Mouse (Mus musculus) mesoderm, embryonic 11.5 days (tissue): ENCODE results near the gene Tenm1.

Experiments
- DNase-seq: peaks from one replicate; pipeline ENCODE4 v3.0.0-alpha.2; 2012; ENCODE audit warnings: low read depth, low spot score

Gene Tenm1

GRCm38 (mm10) chrX:42781566-42781965, 647.4 kb downstream of the Tenm1 start:
- DNase-seq: no peak

GRCm38 (mm10) chrX:42718078-42718785, 710.7 kb downstream of the Tenm1 start:
- DNase-seq: no peak

- DNase-seq: no peak
Observed at GRCm38 (mm10) chrX:42700291-42700690, 728.6 kb downstream of the Tenm1 start.

- no peak for DNase-seq
Observed at GRCm38 (mm10) chrX:42647131-42647530, 781.8 kb downstream of the Tenm1 start.

- DNase-seq: no peak
Observed at GRCm38 (mm10) chrX:42580521-42580920, 848.4 kb downstream of the Tenm1 start.

GRCm38 (mm10) chrX:42558683-42559082, 870.2 kb downstream of the Tenm1 start:
- no peak for DNase-seq

- DNase-seq: peak; percentile 59
Observed at GRCm38 (mm10) chrX:42557284-42557683, 871.6 kb downstream of the Tenm1 start.

- no peak for DNase-seq
Observed at GRCm38 (mm10) chrX:42548513-42548912, 880.4 kb downstream of the Tenm1 start.

GRCm38 (mm10) chrX:42545076-42545475, 883.9 kb downstream of the Tenm1 start:
- no peak for DNase-seq

- peak; percentile 58 for DNase-seq
Observed at GRCm38 (mm10) chrX:42540756-42541053, 888.2 kb downstream of the Tenm1 start.

- no peak for DNase-seq
Observed at GRCm38 (mm10) chrX:42540030-42540755, 888.7 kb downstream of the Tenm1 start.

- DNase-seq: no peak
Observed at GRCm38 (mm10) chrX:42530703-42531102, 898.2 kb downstream of the Tenm1 start.

GRCm38 (mm10) chrX:42522868-42523267, 906.1 kb downstream of the Tenm1 start:
- no peak for DNase-seq

GRCm38 (mm10) chrX:42512567-42512966, 916.4 kb downstream of the Tenm1 start:
- peak; percentile 6 for DNase-seq

- DNase-seq: no peak
Observed at GRCm38 (mm10) chrX:42511105-42511504, 917.8 kb downstream of the Tenm1 start.

- DNase-seq: no peak
Observed at GRCm38 (mm10) chrX:42502291-42503043, 926.5 kb downstream of the Tenm1 start, which contains the start of gene Sh2d1a. Gene Sh2d1a, plus strand, starts transcription at chrX:42502453.

- DNase-seq: no peak
Observed at GRCm38 (mm10) chrX:42500538-42500937, 928.4 kb downstream of the Tenm1 start.

GRCm38 (mm10) chrX:42490336-42490735, 938.6 kb downstream of the Tenm1 start:
- DNase-seq: no peak

GRCm38 (mm10) chrX:42489446-42489845, 939.5 kb downstream of the Tenm1 start, which contains the start of gene Tex13c2:
Gene Tex13c2, plus strand, starts transcription at chrX:42489691.
- DNase-seq: no peak
